Mouse (Mus musculus) limb, embryonic 13.5 days (tissue): ENCODE results near the gene Stard10. TPM values are rescaled to one million over a fixed set of nuclear protein-coding genes. Genes with fewer than 3 reads are reported as not detected.

ENCODE experiments used
- ATAC-seq: fragments of 200-750 bp; cut with Nextera tagmentation; 2 replicates; pipeline ENCODE4 v1.8.0; 2017; ENCODE audit warnings: low read depth, moderate number of reproducible peaks, moderate TSS enrichment; ENCODE audit not compliant: low FRiP score
- H3K27ac ChIP-seq: fragments of 300-500 bp; sonication (generic); 2 replicates; pipeline ENCODE4 v1.5.1; 2015; ENCODE audit warnings: inconsistent platforms, mild to moderate bottlenecking, moderate library complexity
- H3K27me3 ChIP-seq: fragments of 300-500 bp; sonication (generic); 2 replicates; pipeline ENCODE4 v1.6.1; 2015; ENCODE audit warnings: mild to moderate bottlenecking, inconsistent platforms
- H3K36me3 ChIP-seq: fragments of 300-500 bp; sonication (generic); 2 replicates; pipeline ENCODE4 v1.6.1; 2015; ENCODE audit warnings: inconsistent platforms, mild to moderate bottlenecking, moderate library complexity
- H3K4me1 ChIP-seq: fragments of 300-500 bp; sonication (generic); 2 replicates; pipeline ENCODE4 v1.6.1; 2015; ENCODE audit warnings: inconsistent platforms
- H3K4me2 ChIP-seq: fragments of 300-500 bp; sonication (generic); replicated peaks from 2 replicates; pipeline ENCODE4 v1.6.1; 2015; ENCODE audit warnings: inconsistent platforms, mild to moderate bottlenecking, moderate library complexity
- H3K4me3 ChIP-seq: fragments of 300-500 bp; sonication (generic); 2 replicates; pipeline ENCODE4 v1.5.1; 2015; ENCODE audit warnings: moderate library complexity, mild to moderate bottlenecking, inconsistent platforms
- H3K9ac ChIP-seq: fragments of 300-500 bp; sonication (generic); 2 replicates; pipeline ENCODE4 v1.6.1; 2015; ENCODE audit warnings: mild to moderate bottlenecking, inconsistent platforms
- H3K9me3 ChIP-seq: fragments of 300-500 bp; sonication (generic); 2 replicates; pipeline ENCODE4 v1.6.1; 2016; ENCODE audit warnings: inconsistent platforms
- WGBS: fragments of 180-500 bp; shearing (Covaris S2); methylation state at CpG from one replicate; pipeline ENCODE4 v1.1.7; 2015; 5-methylcytosine and 5-hydroxymethylcytosine counted together
- polyA plus RNA-seq: library from polyadenylated mRNA; unstranded; fragments of >200 nt; fragmentation: Nextera tagmentation; extraction: Ambion mirVana; gene quantifications from 2 replicates; pipeline ENCODE4 v1.2.1, GENCODE M21; 2015

Gene Stard10
- polyA plus RNA-seq, 1 experiment from 2014 or later = 22.3 TPM

DNA sequence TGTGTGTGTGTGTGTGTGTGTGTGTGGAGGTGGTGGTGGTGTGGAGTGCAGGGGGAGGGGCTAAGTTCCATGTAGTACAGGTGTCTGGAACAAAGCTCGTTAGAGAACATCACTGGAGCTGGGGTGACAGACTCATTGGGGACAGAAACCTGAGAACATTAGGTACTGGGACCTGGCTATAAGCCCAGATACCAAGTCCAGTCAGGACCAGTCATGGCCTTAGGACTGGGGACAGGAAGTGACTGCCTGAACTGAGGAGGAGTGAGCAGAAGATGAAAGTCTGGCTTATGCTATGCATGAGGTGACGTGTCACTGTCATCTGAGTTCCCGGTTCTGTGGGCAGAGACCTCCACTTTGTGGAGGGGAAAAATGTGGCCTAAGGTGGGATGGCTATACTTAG lies 43.5 kb downstream of the Stard10 start:
- no peak overlapping the region for H3K9ac ChIP-seq
- H3K9me3 ChIP-seq = no peaks in the 10 kb centered on the region
- ATAC-seq = no peak
- no peaks in the 10 kb centered on the region for H3K36me3 ChIP-seq
- H3K4me1 ChIP-seq = peaks cover 30% of the 10 kb centered on the region
- no peaks in the 10 kb centered on the region for H3K27me3 ChIP-seq
- H3K4me3 ChIP-seq = no peak overlapping the region
- no peak overlapping the region for H3K27ac ChIP-seq
- 62% methylated on average over 3 of the region's 3 CpGs for whole genome bisulfite sequencing
- no peak overlapping the region for H3K4me2 ChIP-seq

DNA sequence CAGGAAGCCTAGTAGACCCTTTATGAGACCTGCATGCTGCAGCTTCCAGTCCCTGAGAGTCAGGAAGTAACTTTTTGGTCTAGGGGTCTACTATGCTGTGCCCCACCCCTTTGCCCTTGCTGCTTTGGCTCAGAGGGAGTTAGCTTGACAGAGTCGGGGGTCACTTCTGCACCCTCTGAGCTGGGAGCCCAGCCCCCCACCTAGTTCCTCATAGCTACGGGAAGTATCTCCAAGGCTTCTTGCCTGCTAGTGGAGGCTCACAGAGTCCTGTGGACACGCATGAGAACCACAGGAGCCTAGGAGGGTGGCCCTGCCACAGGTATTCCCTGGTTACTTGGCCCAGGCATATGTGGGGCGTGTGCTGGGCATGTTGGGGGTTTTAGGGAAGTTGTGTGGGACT lies 44.1 kb downstream of the Stard10 start:
- H3K4me3 ChIP-seq = no peak overlapping the region
- 75% methylated on average over 4 of the region's 4 CpGs for WGBS
- peaks cover 30% of the 10 kb centered on the region for H3K4me1 ChIP-seq
- H3K27ac ChIP-seq = no peak overlapping the region
- ATAC-seq = no peak
- H3K9me3 ChIP-seq = no peaks in the 10 kb centered on the region
- no peaks in the 10 kb centered on the region for H3K36me3 ChIP-seq
- H3K27me3 ChIP-seq = no peaks in the 10 kb centered on the region
- H3K9ac ChIP-seq = no peak overlapping the region
- H3K4me2 ChIP-seq = no peak overlapping the region

DNA sequence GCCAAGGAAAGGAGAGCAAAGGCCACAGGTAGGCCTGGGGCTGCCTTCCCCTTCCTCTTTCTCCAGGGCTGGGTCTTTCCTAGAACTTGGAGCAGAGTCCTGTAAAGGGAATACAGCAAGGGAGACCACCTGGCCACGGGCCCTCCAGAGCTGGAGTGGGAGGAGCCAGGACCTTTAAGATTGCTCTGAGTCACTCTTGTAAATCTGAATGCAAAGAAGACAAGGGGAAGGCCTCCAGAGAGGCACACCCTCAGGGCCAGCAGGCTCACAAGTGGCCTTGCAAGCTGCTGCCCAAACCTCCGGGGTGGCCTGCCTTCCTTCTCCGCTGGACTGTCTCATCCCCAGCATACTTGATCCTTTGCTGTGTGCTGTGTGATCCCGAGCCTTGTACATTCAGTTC lies 44.9 kb downstream of the Stard10 start:
- H3K9me3 ChIP-seq = no peaks in the 10 kb centered on the region
- 58% methylated on average over 4 of the region's 4 CpGs for WGBS
- ATAC-seq = 0 out of 2 replicates have a peak, but pooled peaks have one; percentile 17

DNA sequence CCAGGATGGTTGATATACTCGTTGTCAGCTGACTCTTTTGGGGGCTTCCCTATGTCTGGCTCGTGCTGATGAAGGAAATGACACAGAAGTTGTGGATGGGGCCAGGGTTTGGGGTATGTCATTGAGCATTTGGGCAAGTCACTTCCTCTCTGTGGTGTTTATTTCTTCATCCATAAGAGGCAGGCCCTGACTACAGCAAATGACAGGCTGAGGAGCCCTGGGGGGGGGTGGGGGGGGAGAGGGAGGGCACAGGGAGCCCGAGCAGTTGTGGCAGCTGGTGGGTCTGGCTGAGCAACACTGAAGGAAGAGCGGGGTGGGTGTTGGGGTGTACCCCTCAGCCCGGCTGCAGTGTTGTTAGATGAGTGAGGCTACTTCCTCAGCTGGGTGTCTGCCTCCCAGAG lies 45.9 kb downstream of the Stard10 start:
- no peak for ATAC-seq
- Histone ChIP-seq H3K9me3 (no peaks in the 10 kb centered on the region), H3K27me3 (no peaks in the 10 kb centered on the region), H3K4me3 (no peak overlapping the region), H3K4me2 (no peak overlapping the region), H3K4me1 (peaks cover 18% of the 10 kb centered on the region), H3K27ac (no peak overlapping the region), H3K9ac (no peak overlapping the region), H3K36me3 (no peaks in the 10 kb centered on the region)
- WGBS = 74% methylated on average over 5 of the region's 5 CpGs

More for the DNA sequence above, 44.9 kb downstream of the Stard10 start:
- peak overlapping the region; percentile 48; the same call in 1 of the 2 replicates for H3K27ac ChIP-seq
- H3K4me1 ChIP-seq = peaks cover 26% of the 10 kb centered on the region
- H3K27me3 ChIP-seq = no peaks in the 10 kb centered on the region
- no peaks in the 10 kb centered on the region for H3K36me3 ChIP-seq
- H3K4me3 ChIP-seq = no peak overlapping the region
- H3K4me2 ChIP-seq = no peak overlapping the region
- peak overlapping the region; percentile 20; the same call in 1 of the 2 replicates for H3K9ac ChIP-seq

DNA sequence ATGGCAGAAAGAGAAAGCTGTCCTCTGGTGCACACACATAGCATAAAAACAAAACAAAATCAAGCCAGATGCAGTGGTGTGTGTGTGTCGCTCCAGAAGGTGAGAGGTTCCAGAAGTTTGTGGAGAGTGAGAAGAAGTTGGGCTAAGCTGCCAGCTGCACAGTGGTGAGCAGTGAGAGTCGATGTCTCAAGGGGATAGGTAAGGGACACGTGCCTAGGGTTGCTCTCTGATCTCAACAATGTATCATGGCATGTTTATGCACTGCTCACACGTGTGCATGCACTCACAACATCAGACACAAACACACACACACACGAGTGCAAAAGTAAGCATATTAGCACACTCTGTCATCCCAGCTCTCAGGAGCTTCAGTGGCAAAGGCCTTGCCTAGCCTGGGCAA lies 47.0 kb downstream of the Stard10 start:
- H3K4me3 ChIP-seq = no peak overlapping the region
- H3K4me1 ChIP-seq = peaks cover 25% of the 10 kb centered on the region
- no peak overlapping the region for H3K27ac ChIP-seq
- no peak for ATAC-seq
- H3K9ac ChIP-seq = no peak overlapping the region
- H3K36me3 ChIP-seq = no peaks in the 10 kb centered on the region
- 76% methylated on average over 5 of the region's 5 CpGs for WGBS
- H3K4me2 ChIP-seq = no peak overlapping the region
- H3K27me3 ChIP-seq = no peaks in the 10 kb centered on the region
- H3K9me3 ChIP-seq = no peaks in the 10 kb centered on the region

DNA sequence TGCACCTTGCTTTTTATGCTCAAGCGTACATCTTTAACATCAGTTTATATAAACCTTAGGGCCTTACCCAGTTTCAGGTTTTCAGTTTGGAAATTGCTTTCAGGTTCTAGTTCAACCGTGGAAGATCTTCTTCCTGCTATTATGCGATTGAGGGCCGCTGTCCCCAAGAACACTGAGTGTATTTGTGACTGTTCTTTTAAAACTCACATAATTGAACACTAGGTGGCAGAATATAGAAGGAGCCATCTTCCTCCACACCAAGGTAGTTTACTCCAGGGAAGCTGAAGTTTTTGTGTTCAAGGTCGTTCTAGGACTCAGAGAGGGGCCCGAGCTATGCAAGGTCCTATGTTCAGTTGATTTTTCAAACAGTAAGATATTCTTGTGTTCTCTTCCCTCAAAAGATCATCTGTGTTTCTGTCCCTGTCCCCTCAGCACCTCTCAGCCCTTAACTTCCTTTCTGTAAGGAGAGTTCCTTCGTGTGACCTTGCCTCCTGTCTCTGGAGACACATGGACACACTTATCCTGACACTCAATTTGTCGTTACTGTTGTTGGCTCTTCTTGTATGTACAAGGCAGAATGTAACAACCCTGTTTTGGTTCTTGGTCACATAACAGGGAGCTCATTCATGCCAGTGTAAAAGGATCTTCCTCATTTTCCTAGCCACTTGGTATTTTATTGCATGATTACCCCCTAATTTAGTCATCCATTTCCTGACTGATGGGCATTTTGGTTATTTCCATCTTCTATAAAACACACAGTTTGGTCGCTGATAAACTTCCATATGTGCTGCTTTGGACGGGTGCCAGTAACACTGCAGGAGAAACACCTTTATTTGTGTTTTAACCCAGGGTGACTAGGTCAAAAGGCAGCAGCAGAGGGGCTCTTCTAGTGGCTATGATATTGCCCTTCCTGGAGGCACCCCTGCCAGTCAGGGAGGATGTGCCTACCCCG lies 51.3 kb downstream of the Stard10 start:
- Histone ChIP-seq H3K9me3 (no peaks in the 10 kb centered on the region), H3K27ac (no peak overlapping the region), H3K36me3 (no peaks in the 10 kb centered on the region), H3K4me1 (peaks cover 6% of the 10 kb centered on the region), H3K27me3 (no peaks in the 10 kb centered on the region), H3K4me3 (no peak overlapping the region), H3K9ac (no peak overlapping the region), H3K4me2 (no peak overlapping the region)
- ATAC-seq = no peak
- 57% methylated on average over 11 of the region's 11 CpGs for WGBS

DNA sequence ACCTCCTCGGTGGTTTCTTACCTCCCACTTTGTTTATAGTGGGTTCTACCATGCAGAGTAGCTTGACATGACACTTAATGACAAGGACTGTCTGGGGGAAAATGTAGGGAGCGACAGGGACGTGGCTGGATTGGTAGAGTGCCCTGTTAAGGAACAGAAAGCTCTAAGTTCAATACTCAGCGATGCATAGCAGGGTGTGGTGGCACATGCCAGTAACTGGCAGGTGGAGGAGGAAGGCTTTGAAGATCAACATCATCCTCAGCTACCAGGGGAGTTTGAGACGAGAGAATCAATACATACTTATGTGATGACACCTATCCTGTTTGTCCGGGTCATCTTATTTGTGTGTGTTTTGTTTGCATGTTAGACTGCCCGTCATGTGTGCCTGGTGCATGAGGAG lies 52.8 kb downstream of the Stard10 start:
- Histone ChIP-seq H3K9me3 (no peaks in the 10 kb centered on the region), H3K4me1 (peaks cover 6% of the 10 kb centered on the region), H3K4me2 (no peak overlapping the region), H3K27ac (no peak overlapping the region), H3K4me3 (no peak overlapping the region), H3K36me3 (no peaks in the 10 kb centered on the region), H3K9ac (no peak overlapping the region), H3K27me3 (no peaks in the 10 kb centered on the region)
- no peak for ATAC-seq
- 75% methylated on average over 7 of the region's 7 CpGs for WGBS

DNA sequence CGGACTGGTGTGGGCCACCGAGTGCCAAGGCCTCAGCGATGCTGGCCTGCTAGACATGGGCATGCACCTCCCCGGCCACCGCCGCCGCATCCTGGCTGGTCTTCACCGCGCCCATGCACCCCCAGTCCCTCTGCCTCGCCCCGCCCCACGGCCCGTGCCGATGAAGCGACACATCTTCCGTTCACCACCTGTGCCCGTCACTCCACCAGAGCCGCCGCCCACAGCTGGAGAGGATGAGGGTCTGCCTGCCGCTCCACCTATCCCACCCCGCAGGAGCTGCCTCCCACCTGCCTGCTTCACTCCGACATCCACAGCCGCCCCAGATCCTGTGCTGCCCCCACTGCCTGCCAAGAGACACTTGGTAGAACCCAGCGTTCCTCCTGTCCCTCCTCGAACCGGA lies 56.2 kb downstream of the Stard10 start:
- H3K4me2 ChIP-seq = no peak overlapping the region
- no peaks in the 10 kb centered on the region for H3K36me3 ChIP-seq
- no peaks in the 10 kb centered on the region for H3K27me3 ChIP-seq
- no peak overlapping the region for H3K27ac ChIP-seq
- H3K4me1 ChIP-seq = peaks cover 22% of the 10 kb centered on the region
- no peak overlapping the region for H3K4me3 ChIP-seq
- 70% methylated on average over 26 of the region's 26 CpGs for WGBS
- 0 out of 2 replicates have a peak, but pooled peaks have one; percentile 16 for ATAC-seq
- no peaks in the 10 kb centered on the region for H3K9me3 ChIP-seq
- 0 out of 2 replicates have a peak overlapping the region, but pooled peaks have one; percentile 8 for H3K9ac ChIP-seq

DNA sequence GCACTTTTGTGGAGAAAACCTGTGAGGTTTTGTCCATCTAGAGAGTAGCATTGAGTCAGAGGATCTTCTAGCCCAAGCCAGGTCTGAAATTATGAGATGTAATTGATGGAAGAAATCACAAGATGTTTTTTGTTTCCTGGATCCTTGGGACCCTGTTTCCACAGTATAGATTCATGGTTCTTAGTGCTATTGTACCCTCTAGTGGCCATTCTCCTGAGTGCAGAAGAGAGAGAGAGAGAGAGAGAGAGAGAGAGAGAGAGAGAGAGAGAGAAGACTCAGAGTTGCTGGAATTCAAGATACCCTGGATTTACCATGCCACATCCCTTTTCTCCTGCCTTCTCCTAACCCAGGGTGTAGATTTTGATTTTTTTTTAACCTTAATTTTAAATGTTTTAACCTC lies 57.3 kb downstream of the Stard10 start:
- Histone ChIP-seq H3K9ac (0 out of 2 replicates have a peak overlapping the region, but pooled peaks have one; percentile 25), H3K27me3 (no peaks in the 10 kb centered on the region), H3K4me2 (no peak overlapping the region), H3K9me3 (no peaks in the 10 kb centered on the region), H3K4me1 (peaks cover 20% of the 10 kb centered on the region), H3K36me3 (no peaks in the 10 kb centered on the region), H3K4me3 (no peak overlapping the region), H3K27ac (no peak overlapping the region)
- ATAC-seq = peak; percentile 29; the same call in 1 of the 2 replicates

DNA sequence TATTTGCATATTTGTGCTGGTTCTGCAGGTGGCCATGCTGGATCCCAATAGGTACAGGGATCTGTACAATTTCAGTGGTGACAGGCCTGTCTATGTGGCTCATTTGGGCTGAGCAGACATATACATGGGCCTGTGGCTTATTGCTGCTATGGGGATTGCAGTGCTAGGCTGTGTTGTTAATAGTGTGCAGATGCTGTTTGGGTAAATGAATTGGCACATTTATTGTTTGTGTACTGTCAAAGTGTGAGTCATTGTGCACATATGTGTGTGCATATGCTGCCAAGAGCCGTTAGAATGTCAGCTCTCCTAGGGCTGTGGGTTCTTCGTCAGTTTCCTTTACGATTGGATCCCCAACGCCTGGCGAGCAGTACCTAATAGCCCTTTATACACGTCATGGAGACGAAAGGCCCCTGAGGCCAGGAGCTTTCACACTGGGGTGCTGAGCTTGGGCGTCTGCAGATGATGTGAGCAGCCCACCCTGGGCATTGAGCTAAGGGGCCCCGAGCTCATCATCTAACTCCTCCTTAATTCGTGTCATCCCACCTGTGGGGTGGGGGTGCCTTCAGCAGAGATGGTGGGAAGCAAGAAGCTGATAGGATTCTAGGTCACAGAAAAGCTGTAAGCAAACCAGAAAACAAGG lies 59.9 kb downstream of the Stard10 start:
- H3K4me1 ChIP-seq = peaks cover 20% of the 10 kb centered on the region
- WGBS = 39% methylated on average over 10 of the region's 10 CpGs

DNA sequence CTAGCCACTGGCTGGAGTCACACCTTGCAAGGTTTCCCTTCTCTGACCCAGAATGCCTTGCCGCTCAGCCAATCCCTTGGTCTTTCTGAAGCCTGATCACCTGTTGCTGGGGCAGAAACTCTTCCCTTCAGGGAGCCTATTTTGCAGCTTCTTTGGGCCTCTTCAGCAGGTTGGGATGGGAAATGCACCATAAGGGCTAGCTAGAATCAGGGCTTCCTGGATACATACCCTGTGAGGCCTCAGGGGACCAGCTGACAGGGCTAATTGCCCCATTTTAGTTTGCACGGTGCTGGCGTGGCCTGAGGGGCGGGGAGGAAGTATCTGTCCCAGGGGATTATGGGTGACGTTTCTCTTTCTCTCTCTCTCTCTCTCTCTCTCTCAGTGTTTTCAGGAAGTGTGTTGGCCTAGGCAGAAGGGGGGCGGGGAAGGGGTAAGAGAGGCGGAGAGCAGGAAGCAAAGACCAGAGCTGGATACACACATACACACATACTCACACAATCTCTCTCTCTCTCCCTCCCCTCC lies 60.9 kb downstream of the Stard10 start:
- Histone ChIP-seq H3K9me3 (no peaks in the 10 kb centered on the region), H3K9ac (0 out of 2 replicates have a peak overlapping the region, but pooled peaks have one; percentile 39), H3K36me3 (no peaks in the 10 kb centered on the region), H3K4me3 (peak overlapping the region; percentile 12; the same call in 1 of the 2 replicates), H3K27ac (0 out of 2 replicates have a peak overlapping the region, but pooled peaks have one; percentile 55), H3K4me1 (peaks cover 20% of the 10 kb centered on the region), H3K27me3 (no peaks in the 10 kb centered on the region), H3K4me2 (peak overlapping the region; percentile 48)
- peak; percentile 29 for ATAC-seq
- WGBS = 15% methylated on average over 6 of the region's 7 CpGs

More for the DNA sequence above, 59.9 kb downstream of the Stard10 start:
- Histone ChIP-seq H3K4me2 (no peak overlapping the region), H3K9ac (no peak overlapping the region), H3K9me3 (no peaks in the 10 kb centered on the region), H3K36me3 (no peaks in the 10 kb centered on the region), H3K27ac (no peak overlapping the region; the same call in 1 of the 2 replicates), H3K27me3 (no peaks in the 10 kb centered on the region), H3K4me3 (no peak overlapping the region)
- ATAC-seq = no peak

DNA sequence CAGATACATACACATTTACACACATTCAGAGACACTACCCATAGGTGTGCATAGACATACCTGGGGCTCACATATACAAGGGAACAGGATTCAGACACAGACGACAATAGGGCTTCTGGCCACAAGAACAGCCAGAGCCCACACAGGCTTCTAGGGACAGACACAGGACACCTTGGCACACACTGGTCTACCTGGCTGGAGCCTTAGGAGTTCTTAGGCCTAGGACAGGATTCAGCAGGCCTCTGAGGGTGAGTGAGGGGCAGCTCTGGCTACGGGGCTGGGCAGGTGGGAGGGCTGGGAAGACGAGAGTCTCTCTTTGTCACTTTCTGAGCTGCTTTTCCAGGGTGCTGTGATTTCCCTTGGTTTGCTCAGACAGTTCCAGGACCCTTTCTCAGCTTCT lies 61.4 kb downstream of the Stard10 start:
- no peak for ATAC-seq
- WGBS = 52% methylated on average over 3 of the region's 3 CpGs
- Histone ChIP-seq H3K27ac (no peak overlapping the region), H3K4me3 (no peak overlapping the region; the same call in 1 of the 2 replicates), H3K4me1 (peaks cover 20% of the 10 kb centered on the region), H3K9ac (peak overlapping the region; percentile 39; the same call in 1 of the 2 replicates), H3K27me3 (no peaks in the 10 kb centered on the region), H3K36me3 (no peaks in the 10 kb centered on the region), H3K4me2 (peak overlapping the region; percentile 48), H3K9me3 (no peaks in the 10 kb centered on the region)
